Comparison of ENCODE assay signal across 8 mouse cellular contexts in the genomic region with DNA sequence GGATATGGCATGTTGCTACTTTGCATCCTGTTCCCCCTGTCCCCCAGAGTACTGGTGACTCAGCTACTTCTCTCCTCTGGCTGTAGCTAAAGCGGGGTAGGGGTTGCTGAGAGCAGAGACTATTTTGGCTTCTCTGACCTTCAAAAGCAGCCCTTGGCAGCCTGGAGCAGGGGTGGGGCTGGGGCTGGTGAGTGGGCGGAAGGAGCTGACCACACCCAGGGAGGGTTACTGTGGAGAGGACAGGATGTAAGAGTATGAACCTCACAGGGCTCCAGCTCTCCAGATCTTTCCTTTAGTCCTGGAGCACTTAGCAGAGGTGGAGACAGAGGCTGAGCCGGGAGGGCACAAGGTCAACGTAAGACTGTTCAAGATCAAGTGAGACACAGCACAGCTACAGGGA. TPM values are rescaled to one million over a fixed set of nuclear protein-coding genes. Genes with fewer than 3 reads are reported as not detected.
DNase-seq lines count a peak whose midpoint lies in the region; ATAC-seq lines count a peak whose summit lies in the region.

No protein-coding gene starts in this region.

- peak overlapping the region; percentile 64 for H3K4me3 ChIP-seq in heart, embryonic 10.5 days
- peak overlapping the region; percentile 62 for H3K4me3 ChIP-seq in midbrain, embryonic 16.5 days (ENCODE audit: low read depth, low read length)

- peaks cover 61% of the 10 kb centered on the region for H3K4me1 ChIP-seq in heart, embryonic 10.5 days
- H3K4me1 ChIP-seq in midbrain, embryonic 16.5 days (ENCODE audit: control insufficient read depth, insufficient read depth, low read length), result peaks cover 49% of the 10 kb centered on the region

- H3K9me3 ChIP-seq in heart, embryonic 10.5 days, result no peaks in the 10 kb centered on the region
- H3K9me3 ChIP-seq in midbrain, embryonic 16.5 days (replicated peaks; ENCODE audit: control insufficient read depth, low read length, poor library complexity, severe bottlenecking), result no peaks in the 10 kb centered on the region

- ATAC-seq in midbrain, embryonic 16.5 days, result no peak

- peaks cover 1% of the 10 kb centered on the region for H3K36me3 ChIP-seq in heart, embryonic 10.5 days
- H3K36me3 ChIP-seq in midbrain, embryonic 16.5 days (ENCODE audit: control insufficient read depth, insufficient read depth, low read length), result peaks cover 2% of the 10 kb centered on the region

- H3K27ac ChIP-seq in heart, embryonic 10.5 days, result peak overlapping the region; percentile 88
- peak overlapping the region; percentile 87 for H3K27ac ChIP-seq in midbrain, embryonic 16.5 days (ENCODE audit: low read length)

- H3K4me2 ChIP-seq in midbrain, embryonic 16.5 days (ENCODE audit: low read length), result peak overlapping the region; percentile 92

- WGBS in heart, embryonic 10.5 days, result 3% methylated on average over 4 of the region's 4 CpGs
- 37% methylated on average over 4 of the region's 4 CpGs for WGBS in midbrain, embryonic 16.5 days

- H3K9ac ChIP-seq in midbrain, embryonic 16.5 days (ENCODE audit: low read depth, low read length), result peak overlapping the region; percentile 74

- peak; percentile 27 to 49 for DNase-seq in urinary bladder, adult 18-20 months (ENCODE audit: low spot score in 2 of 2)
- DNase-seq in urinary bladder, postnatal 10 days (ENCODE audit: low spot score), result no peak
- peak; percentile 74 to 81 for DNase-seq in cerebellum, postnatal 25 days
- DNase-seq in heart, embryonic 10.5 days (ENCODE audit: low spot score), result no peak
- DNase-seq in kidney, postnatal 25 days, result peak; percentile 9 to 66
- no peak for DNase-seq in thymus, postnatal 4 days
- DNase-seq in left cerebral cortex, adult 18-20 months (ENCODE audit: low spot score in 2 of 2), result no peak

- H3K27me3 ChIP-seq in heart, embryonic 10.5 days (ENCODE audit: insufficient read depth, poor library complexity, severe bottlenecking), result peaks cover 63% of the 10 kb centered on the region
- H3K27me3 ChIP-seq in midbrain, embryonic 16.5 days (ENCODE audit: control insufficient read depth, insufficient read depth, low read depth, low read length), result no peaks in the 10 kb centered on the region

RNA-seq across cellular contexts. Expression of gene Map1a, which starts 4.8 kb away (rescaled TPM):
- polyA plus RNA-seq in heart, embryonic 10.5 days (2016; fragmentation: Nextera tagmentation; extraction: Ambion mirVana), result 5.2 and 5.5 TPM in 2 replicates
- 17.0 and 20.1 TPM in 2 replicates for polyA plus RNA-seq in midbrain, embryonic 16.5 days (2015; fragmentation: Nextera tagmentation; extraction: Ambion mirVana)
- 100 to 1,000 TPM; 521 to 561 TPM for total RNA-seq in left cerebral cortex, adult 18-20 months (2021)

RNA-seq across cellular contexts. Expression of gene Trp53bp1, which starts 23.0 kb away (rescaled TPM):
- polyA plus RNA-seq in heart, embryonic 10.5 days (2016; fragmentation: Nextera tagmentation; extraction: Ambion mirVana), result 75.0 and 81.9 TPM in 2 replicates
- 170 and 193 TPM in 2 replicates for polyA plus RNA-seq in midbrain, embryonic 16.5 days (2015; fragmentation: Nextera tagmentation; extraction: Ambion mirVana)
- total RNA-seq in left cerebral cortex, adult 18-20 months (2021), result 100 to 1,000 TPM; 140 to 151 TPM

Comparison
In these comparisons a context has a peak if more than half of its experiments do, and no peak if none do; other contexts are left out.
1. DNase-seq: peak in urinary bladder, adult 18-20 months (2 of 2), cerebellum, postnatal 25 days (2 of 2) and kidney, postnatal 25 days (2 of 2); none in urinary bladder, postnatal 10 days (single experiment), heart, embryonic 10.5 days (single experiment), thymus, postnatal 4 days (single experiment) and left cerebral cortex, adult 18-20 months (0 of 2).